Comparison of ENCODE assay signal across 25 mouse cellular contexts in genomic region chr12:85926897-85927296, GRCm38 (mm10).
DNase-seq lines count a peak whose midpoint lies in the region; ATAC-seq and TF ChIP-seq lines count a peak whose summit lies in the region.
"Had no signal": no experiment of that assay in that cellular context is flagged by ENCODE, and none has a peak within 500 bp of the region (broad histone marks: within the 10 kb centered on the region; RNA-seq: fewer than 3 reads in every experiment).

No protein-coding gene starts in this region.

- no peaks in the 10 kb centered on the region for H3K9me3 ChIP-seq in lung, embryonic 16.5 days (ENCODE audit: control insufficient read depth, low read length)
- H3K9me3 ChIP-seq in CH12.LX (replicated peaks; ENCODE audit: low read length): no peaks in the 10 kb centered on the region
- H3K9me3 ChIP-seq: embryonic facial prominence, embryonic 13.5 days; forebrain, embryonic 12.5 days; hindbrain, embryonic 12.5 days; limb, embryonic 12.5 days; midbrain, embryonic 13.5 days had no signal

- H3K4me1 ChIP-seq in lung, embryonic 16.5 days (replicated peaks; ENCODE audit: control insufficient read depth, insufficient read depth, low read length): no peaks in the 10 kb centered on the region
- no peaks in the 10 kb centered on the region for H3K4me1 ChIP-seq in lung, adult 2 months (ENCODE audit: control insufficient read depth, insufficient read depth, low read length)
- H3K4me1 ChIP-seq in CH12.LX (ENCODE audit: control insufficient read depth in 1 of 2, insufficient read depth in 2 of 2): peaks cover 0 to 18% of the 10 kb centered on the region in 2 experiments; a peak in 2 of 4 replicates
- H3K4me1 ChIP-seq: forebrain, embryonic 12.5 days; hindbrain, embryonic 12.5 days; limb, embryonic 12.5 days; midbrain, embryonic 13.5 days had no signal

- 45% methylated on average over 4 of the region's 4 CpGs for WGBS in lung, embryonic 16.5 days
- WGBS in lung, adult 2 months: 40% methylated on average over 4 of the region's 4 CpGs

- TF ChIP-seq POLR2A in lung, adult 2 months (IDR thresholded peaks at IDR 0.05; ENCODE audit: borderline replicate concordance, extremely low read depth, low read depth, low read length): no peak
- no peak for TF ChIP-seq POLR2A in CH12.LX (IDR thresholded peaks at IDR 0.05; ENCODE audit: low read depth, low read length)

- DNase-seq in heart, adult 18-20 months: peak; percentile 24 to 33
- DNase-seq in heart, postnatal 25 days (ENCODE audit: low spot score): no peak
- DNase-seq in lung, adult 2 months: no peak
- peak; percentile 3 for DNase-seq in CH12.LX (ENCODE audit: extremely low read depth)
- peak; percentile 37 to 51 for DNase-seq in heart, postnatal 10 days
- no peak for DNase-seq in urinary bladder, postnatal 14 days (ENCODE audit: low spot score)
- no peak for DNase-seq in adrenal gland, postnatal 14 days
- DNase-seq: cerebellum, adult 11 months; cerebellum, adult 9-11 months; gastrocnemius, postnatal 36 days; kidney, adult 2 months; kidney, postnatal 10 days; liver, postnatal 0 days; thymus, postnatal 25 days had no signal

- intact Hi-C loops in heart, postnatal 25 days (cut with DNase I): no loop called here
- intact Hi-C loops in heart, postnatal 10 days (cut with DNase I): loop anchor here (5.0 kb wide), 1 partner anchor 150 kb away; the partner anchor contains the start of gene Tgfb3

- H3K9ac ChIP-seq in lung, embryonic 16.5 days (ENCODE audit: low read length): 0 out of 2 replicates have a peak overlapping the region, but pooled peaks have one; percentile 11
- H3K9ac ChIP-seq in CH12.LX (ENCODE audit: insufficient read depth, low read depth): no peak overlapping the region
- H3K9ac ChIP-seq: embryonic facial prominence, embryonic 13.5 days; forebrain, embryonic 12.5 days; hindbrain, embryonic 12.5 days; limb, embryonic 12.5 days; liver, postnatal 0 days; midbrain, embryonic 13.5 days had no signal

- no peaks in the 10 kb centered on the region for H3K27me3 ChIP-seq in lung, embryonic 16.5 days (ENCODE audit: control insufficient read depth, insufficient read depth, low read depth, low read length)
- no peaks in the 10 kb centered on the region for H3K27me3 ChIP-seq in CH12.LX (replicated peaks)
- H3K27me3 ChIP-seq: embryonic facial prominence, embryonic 13.5 days; forebrain, embryonic 12.5 days; hindbrain, embryonic 12.5 days; limb, embryonic 12.5 days; midbrain, embryonic 13.5 days; Patski had no signal

- peaks cover 4% of the 10 kb centered on the region for H3K36me3 ChIP-seq in lung, embryonic 16.5 days (ENCODE audit: control insufficient read depth, insufficient read depth, low read length)
- H3K36me3 ChIP-seq in CH12.LX (replicated peaks in 1 of 2; ENCODE audit: control insufficient read depth in 1 of 2, insufficient read depth in 1 of 2, low read length in 1 of 2): peaks cover 8 to 32% of the 10 kb centered on the region in 2 experiments

- in situ Hi-C loops in CH12.LX (cut with MboI; ENCODE audit: low pct_ligation_motif_present, low pct_unique_long_range_greater_than_20kb, low sequenced_read_pairs): no loop called here

- TF ChIP-seq RAD21 in CH12.LX (IDR thresholded peaks at IDR 0.05; ENCODE audit: low read depth, low read length): no peak

- ATAC-seq in lung, embryonic 16.5 days (ENCODE audit: low read depth): no peak; the same call in 1 of the 2 replicates
- ATAC-seq: CD4-positive, CD25-positive, alpha-beta regulatory T cell, adult 4 months; inflammation-experienced regulatory T-cells, adult 6 months; liver, postnatal 0 days; midbrain, embryonic 13.5 days; Patski had no signal

- H3K79me2 ChIP-seq in CH12.LX (replicated peaks; ENCODE audit: control insufficient read depth, extremely low read depth, insufficient read depth, poor library complexity, severe bottlenecking): no peaks in the 10 kb centered on the region

- TF ChIP-seq EP300 in CH12.LX (IDR thresholded peaks at IDR 0.05; ENCODE audit: low read length): no peak

- TF ChIP-seq CTCF in lung, adult 2 months (IDR thresholded peaks at IDR 0.05; ENCODE audit: insufficient read depth, low read length): no peak
- TF ChIP-seq CTCF in CH12.LX (conservative IDR thresholded peaks at IDR 0.05 in 1 of 2, IDR thresholded peaks at IDR 0.05 in 1 of 2; ENCODE audit: low read depth in 2 of 2, low read length in 2 of 2): no peak

- no peak overlapping the region for H3K27ac ChIP-seq in lung, embryonic 16.5 days (ENCODE audit: low read length)
- H3K27ac ChIP-seq in CH12.LX (ENCODE audit: insufficient read depth, low read depth): no peak overlapping the region
- H3K27ac ChIP-seq: embryonic facial prominence, embryonic 13.5 days; forebrain, embryonic 12.5 days; hindbrain, embryonic 12.5 days; limb, embryonic 12.5 days; midbrain, embryonic 13.5 days had no signal

- no peak overlapping the region for H3K4me2 ChIP-seq in lung, embryonic 16.5 days (ENCODE audit: low read depth, low read length)
- H3K4me2 ChIP-seq in CH12.LX (ENCODE audit: insufficient read depth, low read depth, poor library complexity, severe bottlenecking): no peak overlapping the region
- H3K4me2 ChIP-seq: embryonic facial prominence, embryonic 13.5 days; forebrain, embryonic 12.5 days; hindbrain, embryonic 12.5 days; limb, embryonic 12.5 days; liver, embryonic 11.5 days; midbrain, embryonic 13.5 days had no signal

- H3K4me3 ChIP-seq in lung, embryonic 16.5 days (ENCODE audit: low read length): no peak overlapping the region
- H3K4me3 ChIP-seq in lung, adult 2 months (replicated peaks; ENCODE audit: extremely low read depth, low read depth, low read length): no peak overlapping the region
- H3K4me3 ChIP-seq in CH12.LX (replicated peaks in 1 of 3; ENCODE audit: low read depth in 2 of 3, low read length in 2 of 3, poor library complexity in 1 of 3): no peak overlapping the region
- H3K4me3 ChIP-seq: embryonic facial prominence, embryonic 13.5 days; erythroblast, embryonic 14.5 days; forebrain, embryonic 12.5 days; hindbrain, embryonic 12.5 days; limb, embryonic 12.5 days; midbrain, embryonic 13.5 days had no signal

- dilution Hi-C loops in CH12.LX (cut with MboI; ENCODE audit: extremely low pct_ligation_motif_present, extremely low pct_unique_long_range_greater_than_20kb, low sequenced_read_pairs): no loop called here

TF ChIP-seq in CH12.LX, 34 proteins besides CTCF, POLR2A, EP300 and RAD21:
- no peak for TF ChIP-seq GABPA (IDR thresholded peaks at IDR 0.05; ENCODE audit: insufficient replicate concordance, low read depth, low read length)
- TF ChIP-seq RCOR1 (conservative IDR thresholded peaks at IDR 0.05; ENCODE audit: low read depth, low read length): no peak
- no peak for TF ChIP-seq PAX5 (IDR thresholded peaks at IDR 0.05; ENCODE audit: low read length)
- no peak for TF ChIP-seq BHLHE40 (IDR thresholded peaks at IDR 0.05; ENCODE audit: low read depth, low read length)
- no peak for TF ChIP-seq POLR2AphosphoS2 (IDR thresholded peaks at IDR 0.05; ENCODE audit: low read depth, low read length)
- no peak for TF ChIP-seq MAFK (IDR thresholded peaks at IDR 0.05; ENCODE audit: insufficient replicate concordance, low read length)
- no peak for TF ChIP-seq USF1 (IDR thresholded peaks at IDR 0.05; ENCODE audit: low read depth, low read length)
- TF ChIP-seq E2F4 (IDR thresholded peaks at IDR 0.05; ENCODE audit: insufficient replicate concordance, low read depth, low read length): no peak
- TF ChIP-seq TBP (conservative IDR thresholded peaks at IDR 0.05; ENCODE audit: low read depth, low read length): no peak
- TF ChIP-seq ZC3H11A (IDR thresholded peaks at IDR 0.05; ENCODE audit: low read depth, low read length): no peak
- no peak for TF ChIP-seq ELF1 (IDR thresholded peaks at IDR 0.05; ENCODE audit: low read depth, low read length)
- TF ChIP-seq IRF4 (IDR thresholded peaks at IDR 0.05; ENCODE audit: low read depth, low read length): no peak
- TF ChIP-seq ZMIZ1 (IDR thresholded peaks at IDR 0.05; ENCODE audit: low read depth, low read length): no peak
- no peak for TF ChIP-seq MAZ (IDR thresholded peaks at IDR 0.05; ENCODE audit: low read depth, low read length)
- TF ChIP-seq UBTF (IDR thresholded peaks at IDR 0.05; ENCODE audit: low read depth, low read length): no peak
- TF ChIP-seq SIN3A (IDR thresholded peaks at IDR 0.05; ENCODE audit: low read length): no peak
- TF ChIP-seq MEF2A (IDR thresholded peaks at IDR 0.05; ENCODE audit: borderline replicate concordance, low read depth, low read length): no peak
- no peak for TF ChIP-seq ETS1 (conservative IDR thresholded peaks at IDR 0.05; ENCODE audit: low read depth, low read length)
- no peak for TF ChIP-seq CHD2 (IDR thresholded peaks at IDR 0.05; ENCODE audit: low read length)
- no peak for TF ChIP-seq HCFC1 (IDR thresholded peaks at IDR 0.05; ENCODE audit: low read depth, low read length)

Comparison
In these comparisons a context has a peak if more than half of its experiments do, and no peak if none do; other contexts are left out.
1. DNase-seq: peak in heart, adult 18-20 months (2 of 2), CH12.LX (single experiment) and heart, postnatal 10 days (2 of 2); none in heart, postnatal 25 days (single experiment), lung, adult 2 months (single experiment), urinary bladder, postnatal 14 days (single experiment) and adrenal gland, postnatal 14 days (single experiment).